Mouse (Mus musculus) thymus, adult 2 months (tissue): ENCODE measurements around the gene Glis3.

Experiments
- CTCF ChIP-seq: fragments of 200-500 bp; IDR thresholded peaks from 2 replicates; pipeline ENCODE4 v1.5.1; 2012; ENCODE audit warnings: mild to moderate bottlenecking, control low read depth, low read length, moderate library complexity, borderline replicate concordance; ENCODE audit not compliant: control insufficient read depth, poor library complexity, insufficient read depth; ENCODE audit errors: extremely low read depth
- POLR2A ChIP-seq: fragments of 200-500 bp; IDR thresholded peaks from 2 replicates; pipeline ENCODE4 v1.6.1; 2012; ENCODE audit warnings: mild to moderate bottlenecking, low read length, control low read depth, moderate library complexity; ENCODE audit not compliant: control insufficient read depth, poor library complexity, insufficient read depth; ENCODE audit errors: extremely low read depth

GRCm38 (mm10) chr19:28573641-28574040 lies 106.2 kb downstream of the Glis3 start:
- no peak for TF ChIP-seq POLR2A
- no peak for TF ChIP-seq CTCF
